In the genomic region with DNA sequence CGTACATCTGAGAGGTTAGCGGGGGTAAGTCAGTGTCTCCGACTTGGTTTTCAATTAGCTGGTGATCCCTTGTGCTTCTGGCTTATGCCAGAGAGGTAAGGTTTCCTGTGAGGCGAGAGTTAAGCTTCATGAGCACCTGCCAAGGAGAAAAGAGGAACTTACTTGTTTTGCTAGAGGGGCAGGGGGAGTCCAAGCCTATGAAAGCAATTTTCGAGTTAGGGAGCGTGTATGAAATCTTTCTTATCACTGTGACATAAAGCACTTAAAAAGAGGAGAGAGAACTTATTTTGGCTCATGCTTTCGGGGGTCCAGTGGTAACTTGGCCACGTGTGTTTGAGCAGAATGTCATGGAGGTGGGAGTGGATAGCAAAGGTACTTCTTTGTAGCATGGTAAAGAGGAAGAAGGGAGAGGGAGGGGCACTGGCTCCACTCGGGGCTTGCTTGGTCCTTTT, we compare ENCODE assay signal across 17 mouse cellular contexts.
A peak's percentile ranks its signal among the peaks of the same experiment; 100 is the strongest.
DNase-seq lines count a peak whose midpoint lies in the region; ATAC-seq and TF ChIP-seq lines count a peak whose summit lies in the region.
"Had no signal": no experiment of that assay in that cellular context is flagged by ENCODE, and none has a peak within 500 bp of the region (broad histone marks: within the 10 kb centered on the region; RNA-seq: fewer than 3 reads in every experiment).

No protein-coding gene starts in this region.

- no peak overlapping the region for H3K27ac ChIP-seq in midbrain, embryonic 11.5 days (ENCODE audit: low read depth, low read length)
- no peak overlapping the region for H3K27ac ChIP-seq in midbrain, embryonic 15.5 days
- no peak overlapping the region for H3K27ac ChIP-seq in MEL (ENCODE audit: control insufficient read depth, low read depth, low read length)
- H3K27ac ChIP-seq: embryonic facial prominence, embryonic 13.5 days; heart, embryonic 13.5 days; intestine, embryonic 15.5 days; kidney, postnatal 0 days; liver, embryonic 15.5 days; midbrain, embryonic 12.5 days had no signal

- no peak overlapping the region for H3K4me2 ChIP-seq in midbrain, embryonic 11.5 days
- H3K4me2 ChIP-seq in midbrain, embryonic 15.5 days, result no peak overlapping the region
- H3K4me2 ChIP-seq: embryonic facial prominence, embryonic 13.5 days; heart, embryonic 13.5 days; intestine, embryonic 15.5 days; liver, embryonic 15.5 days; midbrain, embryonic 12.5 days had no signal

- H3K36me3 ChIP-seq in midbrain, embryonic 11.5 days (ENCODE audit: control insufficient read depth, insufficient read depth, low read length), result no peaks in the 10 kb centered on the region
- H3K36me3 ChIP-seq in midbrain, embryonic 15.5 days (replicated peaks), result no peaks in the 10 kb centered on the region
- H3K36me3 ChIP-seq in MEL (ENCODE audit: control insufficient read depth in 1 of 2, insufficient read depth in 2 of 2, low read length in 2 of 2), result no peaks in the 10 kb centered on the region
- H3K36me3 ChIP-seq: embryonic facial prominence, embryonic 13.5 days; heart, embryonic 13.5 days; intestine, embryonic 15.5 days; liver, embryonic 15.5 days; midbrain, embryonic 12.5 days had no signal

- no peaks in the 10 kb centered on the region for H3K79me2 ChIP-seq in MEL (ENCODE audit: control insufficient read depth, insufficient read depth, low read length, poor library complexity)

- H3K4me1 ChIP-seq in midbrain, embryonic 11.5 days (ENCODE audit: control insufficient read depth, insufficient read depth, low read length), result no peaks in the 10 kb centered on the region
- peaks cover 11% of the 10 kb centered on the region; the same call in 1 of the 2 replicates for H3K4me1 ChIP-seq in midbrain, embryonic 15.5 days
- no peaks in the 10 kb centered on the region for H3K4me1 ChIP-seq in MEL (ENCODE audit: control insufficient read depth in 1 of 2, insufficient read depth in 2 of 2, low read length in 2 of 2)
- H3K4me1 ChIP-seq: intestine, embryonic 15.5 days; liver, embryonic 15.5 days; midbrain, embryonic 12.5 days had no signal

- H3K9me3 ChIP-seq in midbrain, embryonic 11.5 days (ENCODE audit: control insufficient read depth, low read length), result no peaks in the 10 kb centered on the region
- no peaks in the 10 kb centered on the region for H3K9me3 ChIP-seq in midbrain, embryonic 15.5 days
- H3K9me3 ChIP-seq in MEL (replicated peaks; ENCODE audit: insufficient read depth, low read length), result no peaks in the 10 kb centered on the region
- H3K9me3 ChIP-seq: embryonic facial prominence, embryonic 13.5 days; heart, embryonic 13.5 days; intestine, embryonic 15.5 days; liver, embryonic 15.5 days; midbrain, embryonic 12.5 days had no signal

- WGBS in midbrain, embryonic 11.5 days, result 65% methylated on average over 9 of the region's 9 CpGs
- 55% methylated on average over 9 of the region's 9 CpGs for WGBS in midbrain, embryonic 15.5 days

- no peak for TF ChIP-seq EP300 in MEL (IDR thresholded peaks at IDR 0.05; ENCODE audit: low read depth in 1 of 2, low read length in 2 of 2)

- no peak for TF ChIP-seq POLR2A in MEL (IDR thresholded peaks at IDR 0.05; ENCODE audit: control insufficient read depth in 1 of 2, insufficient read depth in 1 of 2, low read depth in 1 of 2, low read length in 2 of 2, poor library complexity in 1 of 2)

- no peaks in the 10 kb centered on the region for H3K27me3 ChIP-seq in midbrain, embryonic 11.5 days (ENCODE audit: control insufficient read depth, insufficient read depth, low read length)
- no peaks in the 10 kb centered on the region for H3K27me3 ChIP-seq in midbrain, embryonic 15.5 days (replicated peaks)
- no peaks in the 10 kb centered on the region for H3K27me3 ChIP-seq in MEL (ENCODE audit: control insufficient read depth in 1 of 2, insufficient read depth in 2 of 2, low read length in 2 of 2)
- H3K27me3 ChIP-seq: embryonic facial prominence, embryonic 13.5 days; heart, embryonic 13.5 days; intestine, embryonic 15.5 days; liver, embryonic 15.5 days had no signal

- TF ChIP-seq RAD21 in MEL (IDR thresholded peaks at IDR 0.05; ENCODE audit: low read depth, low read length), result no peak

- no peak overlapping the region for H3K9ac ChIP-seq in midbrain, embryonic 11.5 days (ENCODE audit: low read length)
- no peak overlapping the region for H3K9ac ChIP-seq in midbrain, embryonic 15.5 days
- no peak overlapping the region for H3K9ac ChIP-seq in MEL (ENCODE audit: control insufficient read depth, low read depth, low read length, poor library complexity, severe bottlenecking)
- H3K9ac ChIP-seq: embryonic facial prominence, embryonic 13.5 days; heart, embryonic 13.5 days; intestine, embryonic 15.5 days; liver, embryonic 15.5 days; midbrain, embryonic 12.5 days had no signal

- no peak overlapping the region for H3K4me3 ChIP-seq in midbrain, embryonic 11.5 days (ENCODE audit: low read depth, low read length)
- H3K4me3 ChIP-seq in midbrain, embryonic 15.5 days, result no peak overlapping the region
- H3K4me3 ChIP-seq in MEL (ENCODE audit: control insufficient read depth in 1 of 2, insufficient read depth in 1 of 2, low read depth in 2 of 2, low read length in 2 of 2), result no peak overlapping the region
- H3K4me3 ChIP-seq: embryonic facial prominence, embryonic 13.5 days; heart, embryonic 13.5 days; intestine, embryonic 15.5 days; liver, embryonic 15.5 days; midbrain, embryonic 12.5 days had no signal

- ATAC-seq in midbrain, embryonic 11.5 days (ENCODE audit: low FRiP score), result no peak
- no peak for ATAC-seq in midbrain, embryonic 15.5 days (replicated peaks)
- peak; percentile 84 to 93 for ATAC-seq in hematopoietic stem cell, adult 5-6 weeks (replicated peaks in 1 of 2; ENCODE audit: insufficient read depth in 1 of 2, low FRiP score in 2 of 2, low TSS enrichment in 1 of 2, low read depth in 1 of 2, poor library complexity in 2 of 2, severe bottlenecking in 2 of 2)
- ATAC-seq: intestine, embryonic 15.5 days had no signal

- peak; percentile 80 for DNase-seq in midbrain, embryonic 11.5 days (ENCODE audit: low spot score, missing footprints)
- peak; percentile 6 for DNase-seq in MEL (ENCODE audit: low read depth, low spot score)
- DNase-seq in spleen, adult 18-20 months, result peak; percentile 12 to 32
- no peak for DNase-seq in urinary bladder, postnatal 25 days (ENCODE audit: low spot score)
- no peak for DNase-seq in right cerebral cortex, postnatal 25 days
- DNase-seq in urinary bladder, postnatal 36 days (ENCODE audit: low spot score in 2 of 2), result no peak
- DNase-seq: cerebellum, adult 11-12 months; cerebellum, postnatal 36 days; lung, postnatal 14 days had no signal

- no peak for TF ChIP-seq CTCF in MEL (IDR thresholded peaks at IDR 0.05 in 2 of 3, conservative IDR thresholded peaks at IDR 0.05 in 1 of 3; ENCODE audit: control insufficient read depth in 1 of 3, insufficient read depth in 1 of 3, low read depth in 2 of 3, low read length in 3 of 3, poor library complexity in 1 of 3, severe bottlenecking in 1 of 3)

TF ChIP-seq in MEL, 35 proteins besides CTCF, POLR2A, EP300 and RAD21:
- TF ChIP-seq TAL1 (IDR thresholded peaks at IDR 0.05; ENCODE audit: low read length), result no peak
- TF ChIP-seq MAZ (IDR thresholded peaks at IDR 0.05; ENCODE audit: low read depth, low read length), result no peak
- no peak for TF ChIP-seq GATA1 (IDR thresholded peaks at IDR 0.05; ENCODE audit: low read depth, low read length)
- TF ChIP-seq TCF12 (IDR thresholded peaks at IDR 0.05; ENCODE audit: low read depth, low read length), result no peak
- no peak for TF ChIP-seq UBTF (IDR thresholded peaks at IDR 0.05; ENCODE audit: borderline replicate concordance, insufficient read depth, low read depth, low read length)
- TF ChIP-seq ELF1 (IDR thresholded peaks at IDR 0.05; ENCODE audit: low read depth, low read length), result no peak

Comparison
In these comparisons a context has a peak if more than half of its experiments do, and no peak if none do; other contexts are left out.
1. ATAC-seq: peak in hematopoietic stem cell, adult 5-6 weeks (2 of 2); none in midbrain, embryonic 11.5 days (single experiment) and midbrain, embryonic 15.5 days (single experiment).
2. DNase-seq: peak in midbrain, embryonic 11.5 days (single experiment), MEL (single experiment) and spleen, adult 18-20 months (2 of 2); none in urinary bladder, postnatal 25 days (single experiment), right cerebral cortex, postnatal 25 days (single experiment) and urinary bladder, postnatal 36 days (0 of 2).